Mouse (Mus musculus) adrenal gland, postnatal 14 days (tissue): ENCODE data around the gene Hsp90aa1. TPM values are rescaled to one million over a fixed set of nuclear protein-coding genes. Genes with fewer than 3 reads are reported as not detected.

ENCODE experiments used
- microRNA-seq, 2 experiments: library from miRNA; unstranded; fragments of <30 nt; microRNA quantifications; one replicate each; pipeline ENCODE4 v1.2.0; 2021
- total RNA-seq: library from RNA; stranded (reverse); gene quantifications from 2 replicates; pipeline ENCODE4 v1.2.3, GENCODE M21; 2021

Gene Hsp90aa1
- total RNA-seq, 1 experiment from 2014 or later, result 436 TPM

Small RNA genes within 50 kb of the gene (microRNA-seq; reads per million reads assigned to microRNA genes)
- gene Gm27299, result 0 reads per million in 2 experiments

Other genes starting within 250 kb of the Hsp90aa1 start
- gene Dync1h1, start 101.3 kb downstream of the Hsp90aa1 start, total RNA-seq, result 129 and 133 TPM in 2 replicates
- not detected in 2 replicates for gene 1700001K19Rik, start 20.1 kb downstream of the Hsp90aa1 start, total RNA-seq
- 35.2 and 41.6 TPM in 2 replicates for gene Wdr20, start 35.2 kb upstream of the Hsp90aa1 start, total RNA-seq
- 0.93 and 1.9 TPM in 2 replicates for gene Mok, start 138.2 kb upstream of the Hsp90aa1 start, total RNA-seq
- 13.5 and 15.1 TPM in 2 replicates for gene Zfp839, start 147.5 kb upstream of the Hsp90aa1 start, total RNA-seq
- 47.4 and 50.2 TPM in 2 replicates for gene Cinp, start 186.4 kb upstream of the Hsp90aa1 start, total RNA-seq
- gene Tecpr2, start 186.5 kb upstream of the Hsp90aa1 start, total RNA-seq, result 9.1 and 10.3 TPM in 2 replicates